Mouse (Mus musculus): ENCODE measurements around the gene Parm1. TPM values are rescaled to one million over a fixed set of nuclear protein-coding genes. Genes with fewer than 3 reads are reported as not detected.
A peak's percentile ranks its signal among the peaks of the same experiment; 100 is the strongest.

Gene Parm1
- polyA plus RNA-seq, 1 experiment from 2014 or later: 6.8 TPM

- H3K9me3 ChIP-seq: no peaks in the 10 kb centered on the region
Observed at GRCm38 (mm10) chr5:91581799-91582198, 64.4 kb downstream of the Parm1 start.

DNA sequence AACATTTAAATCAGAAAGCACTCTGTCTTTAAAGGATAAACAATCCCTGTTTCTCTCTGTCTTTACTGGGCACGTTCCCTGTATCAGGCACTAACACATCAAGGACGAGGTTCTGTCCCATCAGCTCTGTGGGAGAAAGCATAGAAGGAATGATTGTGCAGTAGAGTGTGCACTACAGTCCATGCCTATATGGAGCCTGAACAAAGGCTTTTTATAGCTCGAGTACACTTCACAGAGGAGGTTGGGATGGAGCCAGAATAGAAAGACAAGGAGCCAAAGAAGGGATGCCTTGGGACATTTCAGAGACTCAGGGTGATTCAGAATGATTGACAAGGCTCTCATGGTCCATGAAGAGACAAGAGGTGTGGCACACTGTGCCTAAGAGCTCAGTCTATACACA, 68.8 kb downstream of the Parm1 start:
- no peaks in the 10 kb centered on the region for H3K9me3 ChIP-seq
- no peak overlapping the region for H3K4me3 ChIP-seq
- no peak for ATAC-seq (ENCODE audit: low FRiP score, low read depth)
- no peak overlapping the region for H3K27ac ChIP-seq (replicated peaks)
- H3K9ac ChIP-seq: no peak overlapping the region
- H3K4me1 ChIP-seq (replicated peaks): no peaks in the 10 kb centered on the region
- WGBS: 37% methylated on average over 3 of the region's 3 CpGs
- no peak overlapping the region for H3K4me2 ChIP-seq
- no peaks in the 10 kb centered on the region for H3K36me3 ChIP-seq
- no peaks in the 10 kb centered on the region for H3K27me3 ChIP-seq

More at GRCm38 (mm10) chr5:91581799-91582198, 64.4 kb downstream of the Parm1 start:
- ATAC-seq (ENCODE audit: low FRiP score, low read depth): no peak
- H3K36me3 ChIP-seq: no peaks in the 10 kb centered on the region
- H3K9ac ChIP-seq: no peak overlapping the region
- H3K27me3 ChIP-seq: no peaks in the 10 kb centered on the region
- no peaks in the 10 kb centered on the region for H3K4me1 ChIP-seq (replicated peaks)
- H3K4me3 ChIP-seq: no peak overlapping the region
- no peak overlapping the region for H3K27ac ChIP-seq (replicated peaks)
- H3K4me2 ChIP-seq: no peak overlapping the region
- WGBS: 91% methylated on average over 4 of the region's 4 CpGs

GRCm38 (mm10) chr5:91594083-91594482, 76.7 kb downstream of the Parm1 start:
- H3K9ac ChIP-seq: no peak overlapping the region
- no peak for ATAC-seq (ENCODE audit: low FRiP score, low read depth)
- no peaks in the 10 kb centered on the region for H3K27me3 ChIP-seq
- no peak overlapping the region for H3K27ac ChIP-seq (replicated peaks)
- H3K36me3 ChIP-seq: no peaks in the 10 kb centered on the region
- 97% methylated on average over 5 of the region's 5 CpGs for WGBS
- H3K9me3 ChIP-seq: no peaks in the 10 kb centered on the region
- H3K4me1 ChIP-seq (replicated peaks): peaks cover 6% of the 10 kb centered on the region; the same call in 1 of the 2 replicates
- no peak overlapping the region for H3K4me3 ChIP-seq
- H3K4me2 ChIP-seq: no peak overlapping the region

GRCm38 (mm10) chr5:91597216-91597615, 79.8 kb downstream of the Parm1 start:
- Histone ChIP-seq H3K27me3 (no peaks in the 10 kb centered on the region), H3K9ac (no peak overlapping the region), H3K4me1 (replicated peaks) (peaks cover 6% of the 10 kb centered on the region; the same call in 1 of the 2 replicates), H3K4me3 (no peak overlapping the region), H3K9me3 (no peaks in the 10 kb centered on the region), H3K4me2 (no peak overlapping the region), H3K36me3 (no peaks in the 10 kb centered on the region), H3K27ac (replicated peaks) (no peak overlapping the region)
- ATAC-seq (ENCODE audit: low FRiP score, low read depth): peak; percentile 39; the same call in 1 of the 2 replicates
- WGBS: 38% methylated on average over 5 of the region's 5 CpGs

DNA sequence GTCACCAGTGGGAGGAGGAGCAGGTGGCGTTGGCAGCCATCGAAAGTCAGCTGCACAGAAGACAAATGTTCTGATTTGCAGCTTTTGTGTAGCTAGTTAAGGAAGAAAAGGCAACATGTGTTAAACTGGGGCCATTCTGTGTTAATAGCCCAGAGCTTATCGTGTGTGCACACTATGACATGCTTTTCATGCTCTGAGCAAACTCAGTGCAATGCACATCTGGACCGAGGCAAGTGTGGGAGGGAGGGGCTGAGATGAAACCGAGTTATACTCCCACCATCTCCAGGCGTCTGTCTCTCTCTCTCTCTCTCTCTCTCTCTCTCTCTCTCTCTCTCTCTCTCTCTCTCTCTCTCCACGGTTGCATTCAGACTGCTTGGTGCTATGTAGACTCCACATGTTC, 82.4 kb downstream of the Parm1 start:
- ATAC-seq (ENCODE audit: low FRiP score, low read depth): no peak
- WGBS: 48% methylated on average over 7 of the region's 7 CpGs
- Histone ChIP-seq H3K36me3 (no peaks in the 10 kb centered on the region), H3K4me1 (replicated peaks) (peaks cover 18% of the 10 kb centered on the region; the same call in 1 of the 2 replicates), H3K27ac (replicated peaks) (no peak overlapping the region), H3K27me3 (no peaks in the 10 kb centered on the region), H3K4me3 (no peak overlapping the region), H3K4me2 (no peak overlapping the region), H3K9me3 (no peaks in the 10 kb centered on the region), H3K9ac (no peak overlapping the region)

GRCm38 (mm10) chr5:91603347-91603746, 85.9 kb downstream of the Parm1 start:
- Histone ChIP-seq H3K4me2 (no peak overlapping the region), H3K9ac (no peak overlapping the region), H3K27ac (replicated peaks) (no peak overlapping the region), H3K9me3 (no peaks in the 10 kb centered on the region), H3K4me3 (no peak overlapping the region), H3K36me3 (no peaks in the 10 kb centered on the region), H3K4me1 (replicated peaks) (peaks cover 12% of the 10 kb centered on the region; the same call in 1 of the 2 replicates), H3K27me3 (no peaks in the 10 kb centered on the region)
- 56% methylated on average over 7 of the region's 7 CpGs for WGBS
- no peak for ATAC-seq (ENCODE audit: low FRiP score, low read depth)

DNA sequence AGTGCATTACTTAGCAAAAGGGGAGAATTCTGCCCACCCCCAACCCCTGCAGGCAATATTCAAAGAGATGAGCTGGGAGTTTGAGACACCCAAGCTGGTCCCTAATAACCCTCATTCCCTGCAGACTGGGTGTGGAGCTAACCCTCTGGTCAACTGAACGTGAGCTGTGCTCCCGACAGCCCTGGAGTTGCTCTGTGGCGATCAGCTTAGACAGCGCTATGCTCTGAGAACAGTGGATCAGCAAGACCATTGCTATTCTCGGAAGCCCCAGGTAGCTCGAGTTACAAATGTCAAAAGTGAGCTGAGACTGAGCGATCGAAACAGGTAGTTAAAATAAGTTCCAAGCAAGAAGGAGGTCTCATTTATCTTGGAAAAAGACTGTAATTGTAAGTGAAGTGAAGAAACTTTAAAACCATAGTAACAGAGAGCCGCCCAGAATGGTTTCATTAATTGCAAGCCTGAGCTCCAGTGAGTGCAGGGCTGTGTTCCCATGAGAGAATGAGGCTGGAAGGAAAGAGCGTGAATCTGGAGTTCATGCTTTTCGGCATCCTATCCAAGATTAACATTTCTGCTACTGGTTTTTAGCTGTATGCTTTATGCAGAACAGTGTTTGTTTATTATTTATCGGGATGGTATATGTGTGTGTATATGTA, 86.5 kb downstream of the Parm1 start:
- Histone ChIP-seq H3K9ac (no peak overlapping the region), H3K27me3 (no peaks in the 10 kb centered on the region), H3K4me2 (no peak overlapping the region), H3K27ac (replicated peaks) (no peak overlapping the region), H3K36me3 (no peaks in the 10 kb centered on the region), H3K4me1 (replicated peaks) (peaks cover 12% of the 10 kb centered on the region; the same call in 1 of the 2 replicates), H3K9me3 (no peaks in the 10 kb centered on the region), H3K4me3 (no peak overlapping the region)
- whole genome bisulfite sequencing: 68% methylated on average over 12 of the region's 12 CpGs
- 0 out of 2 replicates have a peak, but pooled peaks have one; percentile 44 for ATAC-seq (ENCODE audit: low FRiP score, low read depth)

DNA sequence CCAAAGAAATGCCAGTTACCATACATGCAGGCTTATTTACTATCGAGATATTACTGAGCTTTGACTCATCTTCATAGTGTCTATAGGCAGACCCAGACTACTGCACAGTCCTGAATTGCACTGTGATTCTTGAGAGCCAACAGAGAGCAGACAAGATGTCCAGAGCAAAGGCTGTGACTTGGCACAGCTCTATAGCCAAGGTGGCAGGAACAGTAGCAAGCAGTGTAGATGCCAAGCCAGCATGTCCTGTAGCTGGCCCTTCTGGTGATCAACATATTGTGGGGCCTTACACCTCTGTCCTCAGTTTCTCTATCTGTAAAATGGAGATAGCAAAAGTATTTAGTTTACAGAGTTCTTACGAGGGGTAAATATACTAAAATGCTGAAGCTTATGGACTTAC, 89.8 kb downstream of the Parm1 start:
- H3K9me3 ChIP-seq: no peaks in the 10 kb centered on the region
- WGBS: 95% methylated on average over 2 of the region's 2 CpGs
- H3K4me2 ChIP-seq: no peak overlapping the region

GRCm38 (mm10) chr5:91607841-91608240, 90.4 kb downstream of the Parm1 start:
- no peaks in the 10 kb centered on the region for H3K36me3 ChIP-seq
- H3K27ac ChIP-seq (replicated peaks): no peak overlapping the region
- no peaks in the 10 kb centered on the region for H3K9me3 ChIP-seq
- ATAC-seq (ENCODE audit: low FRiP score, low read depth): no peak
- WGBS: 91% methylated on average over 7 of the region's 7 CpGs
- H3K4me2 ChIP-seq: no peak overlapping the region
- H3K27me3 ChIP-seq: no peaks in the 10 kb centered on the region
- peaks cover 10% of the 10 kb centered on the region; the same call in 1 of the 2 replicates for H3K4me1 ChIP-seq (replicated peaks)
- H3K9ac ChIP-seq: no peak overlapping the region
- no peak overlapping the region for H3K4me3 ChIP-seq

More for the DNA sequence above, 89.8 kb downstream of the Parm1 start:
- H3K27ac ChIP-seq (replicated peaks): no peak overlapping the region
- peaks cover 12% of the 10 kb centered on the region; the same call in 1 of the 2 replicates for H3K4me1 ChIP-seq (replicated peaks)
- no peaks in the 10 kb centered on the region for H3K27me3 ChIP-seq
- H3K36me3 ChIP-seq: no peaks in the 10 kb centered on the region
- no peak for ATAC-seq (ENCODE audit: low FRiP score, low read depth)
- no peak overlapping the region for H3K4me3 ChIP-seq
- H3K9ac ChIP-seq: no peak overlapping the region

- Histone ChIP-seq H3K9me3 (no peaks in the 10 kb centered on the region), H3K4me1 (replicated peaks) (no peaks in the 10 kb centered on the region), H3K9ac (no peak overlapping the region), H3K27me3 (no peaks in the 10 kb centered on the region), H3K27ac (replicated peaks) (no peak overlapping the region), H3K4me2 (no peak overlapping the region), H3K36me3 (no peaks in the 10 kb centered on the region), H3K4me3 (no peak overlapping the region)
- no peak for ATAC-seq (ENCODE audit: low FRiP score, low read depth)
- 86% methylated on average over 4 of the region's 4 CpGs for WGBS
Observed at GRCm38 (mm10) chr5:91609041-91609440, 91.6 kb downstream of the Parm1 start.

- Histone ChIP-seq H3K9ac (no peak overlapping the region), H3K9me3 (no peaks in the 10 kb centered on the region), H3K4me3 (no peak overlapping the region), H3K36me3 (no peaks in the 10 kb centered on the region), H3K27me3 (no peaks in the 10 kb centered on the region), H3K4me1 (replicated peaks) (no peaks in the 10 kb centered on the region), H3K4me2 (no peak overlapping the region), H3K27ac (replicated peaks) (no peak overlapping the region)
- no peak for ATAC-seq (ENCODE audit: low FRiP score, low read depth)
- WGBS: 84% methylated on average over 3 of the region's 3 CpGs
Observed at GRCm38 (mm10) chr5:91609511-91610300, 92.3 kb downstream of the Parm1 start.

DNA sequence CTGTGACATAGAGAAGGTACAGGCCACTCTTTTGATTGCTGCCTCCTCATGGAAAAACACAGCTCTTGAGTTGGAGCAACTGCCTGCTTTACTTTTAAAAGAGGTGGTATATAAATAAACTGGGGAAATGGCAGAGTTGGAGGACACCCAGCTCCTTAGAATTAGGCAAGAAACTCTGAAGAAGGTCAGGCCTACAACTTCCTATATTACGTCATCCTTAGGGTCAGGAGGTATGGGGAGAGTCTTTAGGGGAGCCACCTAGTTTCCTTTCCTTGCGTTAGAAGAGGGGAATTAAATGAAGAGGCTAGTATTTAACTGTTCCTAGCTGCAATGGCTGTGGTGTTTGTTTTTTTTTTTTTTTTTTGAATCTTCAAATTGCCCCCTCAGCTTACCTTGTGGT, 93.1 kb downstream of the Parm1 start:
- H3K36me3 ChIP-seq: no peaks in the 10 kb centered on the region
- 88% methylated on average over 2 of the region's 2 CpGs for WGBS
- no peaks in the 10 kb centered on the region for H3K27me3 ChIP-seq
- H3K9ac ChIP-seq: no peak overlapping the region
- H3K4me1 ChIP-seq (replicated peaks): no peaks in the 10 kb centered on the region
- H3K27ac ChIP-seq (replicated peaks): no peak overlapping the region
- no peak overlapping the region for H3K4me3 ChIP-seq
- no peak for ATAC-seq (ENCODE audit: low FRiP score, low read depth)
- no peaks in the 10 kb centered on the region for H3K9me3 ChIP-seq
- no peak overlapping the region for H3K4me2 ChIP-seq

Measured in hindbrain, embryonic 15.5 days (tissue).